ENCODE assay signal across 7 mouse cellular contexts in the genomic region with DNA sequence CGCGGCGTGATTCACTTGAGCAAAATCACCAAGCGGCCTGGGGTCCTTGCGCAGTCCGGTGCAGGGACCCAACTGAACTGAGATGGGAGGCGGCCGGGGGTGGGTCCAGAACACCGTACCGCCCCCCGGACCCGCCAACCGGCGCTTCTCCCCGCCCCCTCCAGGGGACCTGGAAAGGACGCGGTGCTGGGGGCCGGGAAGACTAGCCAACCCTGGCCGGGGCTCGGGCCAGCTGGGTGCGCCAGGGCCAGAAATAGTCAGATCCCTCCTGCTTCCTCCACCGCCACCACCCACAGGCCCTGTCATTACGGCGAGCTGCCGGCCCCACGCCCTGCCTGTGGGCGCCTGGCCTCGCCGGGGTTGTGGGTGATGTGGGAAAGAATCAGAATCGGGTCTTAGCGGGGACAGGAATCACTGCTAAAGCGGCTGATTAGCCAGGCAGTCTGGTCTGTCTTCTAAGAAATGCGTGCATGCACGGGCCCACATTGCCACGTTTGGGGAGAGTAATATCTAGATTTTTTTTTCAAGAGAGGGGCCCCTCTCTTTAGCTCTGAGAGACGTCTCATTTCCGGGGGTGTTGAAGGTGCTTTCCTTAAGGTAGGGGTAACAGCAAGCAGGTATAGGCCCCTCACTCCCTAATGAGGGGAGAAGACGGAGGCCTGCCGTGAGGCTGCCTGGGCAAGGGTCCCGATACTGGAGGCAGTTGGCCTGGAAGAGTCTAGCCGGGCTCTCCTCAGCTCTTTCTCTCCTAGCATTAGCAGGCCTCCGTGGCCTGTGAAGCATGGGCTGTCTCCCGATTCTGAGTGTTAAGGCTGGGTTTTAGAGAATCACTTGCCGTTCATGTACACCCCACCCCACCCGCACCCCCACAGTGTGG. TPM values are rescaled to one million over a fixed set of nuclear protein-coding genes. Genes with fewer than 3 reads are reported as not detected.
DNase-seq lines count a peak whose midpoint lies in the region; ATAC-seq and TF ChIP-seq lines count a peak whose summit lies in the region.

Plcd1 (minus strand) TSS at position 84 of the 877 bp plus-strand sequence.

- H3K27me3 ChIP-seq in intestine, embryonic 16.5 days (replicated peaks; ENCODE audit: control insufficient read depth, insufficient read depth, low read length), result no peaks in the 10 kb centered on the region; the same call in 1 of the 2 replicates
- peaks cover 17% of the 10 kb centered on the region for H3K27me3 ChIP-seq in small intestine, adult 2 months (ENCODE audit: control insufficient read depth, insufficient read depth, low read length)

- intact Hi-C loops in left cerebral cortex, postnatal 25 days (cut with DNase I), result no loop called here

- peak; percentile 93 for DNase-seq in adrenal gland, postnatal 10 days
- DNase-seq in embryo, embryonic 9.5 days (ENCODE audit: extremely low spot score), result peak; percentile 80
- DNase-seq in gonadal fat pad, adult 2 months (ENCODE audit: low read depth), result no peak
- peak; percentile 76 to 86 for DNase-seq in left cerebral cortex, postnatal 25 days (ENCODE audit: low spot score in 2 of 2)

- H3K36me3 ChIP-seq in intestine, embryonic 16.5 days (ENCODE audit: control insufficient read depth, insufficient read depth, low read length), result no peaks in the 10 kb centered on the region
- no peaks in the 10 kb centered on the region for H3K36me3 ChIP-seq in small intestine, adult 2 months (ENCODE audit: control insufficient read depth, insufficient read depth, low read length)

- H3K4me1 ChIP-seq in intestine, embryonic 16.5 days (ENCODE audit: control insufficient read depth, insufficient read depth, low read length), result peaks cover 8% of the 10 kb centered on the region
- H3K4me1 ChIP-seq in small intestine, adult 2 months (ENCODE audit: control insufficient read depth, insufficient read depth, insufficient read length, low read length), result peaks cover 7% of the 10 kb centered on the region

- 14% methylated on average over 45 of the region's 45 CpGs for WGBS in intestine, embryonic 16.5 days
- WGBS in small intestine, adult 2 months, result 18% methylated on average over 45 of the region's 45 CpGs

- peak; percentile 73 for ATAC-seq in intestine, embryonic 16.5 days
- peak; percentile 49 for ATAC-seq in megakaryocyte progenitor cell, adult 5-6 weeks (replicated peaks; ENCODE audit: poor library complexity)

- H3K4me3 ChIP-seq in intestine, embryonic 16.5 days (ENCODE audit: low read length), result peak within 1 kb of the TSS; percentile 61
- peak within 1 kb of the TSS; percentile 61 for H3K4me3 ChIP-seq in small intestine, adult 2 months (ENCODE audit: low read depth, low read length)

- H3K9me3 ChIP-seq in intestine, embryonic 16.5 days (ENCODE audit: control insufficient read depth, low read length), result no peaks in the 10 kb centered on the region

- no peak for TF ChIP-seq CTCF in small intestine, adult 2 months (IDR thresholded peaks at IDR 0.05; ENCODE audit: extremely low read depth, insufficient read length, insufficient replicate concordance, low read depth, low read length)

- H3K27ac ChIP-seq in intestine, embryonic 16.5 days (ENCODE audit: low read length), result peak within 1 kb of the TSS; percentile 38
- no peak within 1 kb of the TSS for H3K27ac ChIP-seq in small intestine, adult 2 months (ENCODE audit: insufficient read depth, low read depth, low read length)

- H3K9ac ChIP-seq in intestine, embryonic 16.5 days (ENCODE audit: low read depth, low read length), result peak within 1 kb of the TSS; percentile 77

- peak within 1 kb of the TSS; percentile 76 for H3K4me2 ChIP-seq in intestine, embryonic 16.5 days (ENCODE audit: low read depth, low read length)

- peak; percentile 22; the same call in 1 of the 2 replicates for TF ChIP-seq POLR2A in small intestine, adult 2 months (IDR thresholded peaks at IDR 0.05; ENCODE audit: low read depth, low read length)

RNA-seq across cellular contexts. Expression of gene Plcd1, which starts in this region (rescaled TPM):
- 10 to 100 TPM; 11.2 to 15.6 TPM for total RNA-seq in adrenal gland, postnatal 10 days (2021)
- polyA plus RNA-seq in gonadal fat pad, adult 2 months (2012; rRNA removed), result 36.8 and 37.4 TPM in 2 replicates
- 16.9 and 17.3 TPM in 2 replicates for polyA plus RNA-seq in intestine, embryonic 16.5 days (2015; fragmentation: Nextera tagmentation; extraction: Ambion mirVana)
- total RNA-seq in left cerebral cortex, postnatal 25 days (2021), result 10 to 100 TPM in 1 of 2 experiments, 1 to 10 TPM in 1; 9.7 to 10.8 TPM
- total RNA-seq in megakaryocyte progenitor cell, adult 5-6 weeks (2015), result not detected in 2 replicates
- total RNA-seq in megakaryocyte progenitor cell, adult 5-6 weeks (2017), result 0.14 and 0.29 TPM in 2 replicates
- polyA plus RNA-seq in small intestine, adult 2 months (2012; rRNA removed), result 12.0 and 55.3 TPM in 2 replicates

Comparison
In these comparisons a context has a peak if more than half of its experiments do, and no peak if none do; other contexts are left out.
1. RNA of gene Plcd1 (total RNA-seq): 11.2 to 15.6 TPM in adrenal gland, postnatal 10 days and 9.7 to 10.8 TPM in left cerebral cortex, postnatal 25 days; 0.14 to 0.29 TPM in megakaryocyte progenitor cell, adult 5-6 weeks; every median in the first group is over 4 times any median in the second.
2. Peak in ATAC-seq in megakaryocyte progenitor cell, adult 5-6 weeks; RNA of the gene not detected or under 1 TPM.